Mouse (Mus musculus) 416B (cell line): Measurements from ENCODE around the gene Calm1.
"Not testable (repeated sequence)": the region's sequence is repeated elsewhere in the genome, so short reads cannot be mapped to it uniquely, and the experiment has no call there.

Experiments used
- DNase-seq: peaks from one replicate; pipeline ENCODE4 v3.0.0; 2011; ENCODE audit warnings: low read depth

The Calm1 gene

GRCm38 (mm10) chr12:100194181-100194580, 5.1 kb upstream of the Calm1 start:
- peak; percentile 67 for DNase-seq

- no peak for DNase-seq
Measured at GRCm38 (mm10) chr12:100196786-100197185, 2.4 kb upstream of the Calm1 start.

DNA sequence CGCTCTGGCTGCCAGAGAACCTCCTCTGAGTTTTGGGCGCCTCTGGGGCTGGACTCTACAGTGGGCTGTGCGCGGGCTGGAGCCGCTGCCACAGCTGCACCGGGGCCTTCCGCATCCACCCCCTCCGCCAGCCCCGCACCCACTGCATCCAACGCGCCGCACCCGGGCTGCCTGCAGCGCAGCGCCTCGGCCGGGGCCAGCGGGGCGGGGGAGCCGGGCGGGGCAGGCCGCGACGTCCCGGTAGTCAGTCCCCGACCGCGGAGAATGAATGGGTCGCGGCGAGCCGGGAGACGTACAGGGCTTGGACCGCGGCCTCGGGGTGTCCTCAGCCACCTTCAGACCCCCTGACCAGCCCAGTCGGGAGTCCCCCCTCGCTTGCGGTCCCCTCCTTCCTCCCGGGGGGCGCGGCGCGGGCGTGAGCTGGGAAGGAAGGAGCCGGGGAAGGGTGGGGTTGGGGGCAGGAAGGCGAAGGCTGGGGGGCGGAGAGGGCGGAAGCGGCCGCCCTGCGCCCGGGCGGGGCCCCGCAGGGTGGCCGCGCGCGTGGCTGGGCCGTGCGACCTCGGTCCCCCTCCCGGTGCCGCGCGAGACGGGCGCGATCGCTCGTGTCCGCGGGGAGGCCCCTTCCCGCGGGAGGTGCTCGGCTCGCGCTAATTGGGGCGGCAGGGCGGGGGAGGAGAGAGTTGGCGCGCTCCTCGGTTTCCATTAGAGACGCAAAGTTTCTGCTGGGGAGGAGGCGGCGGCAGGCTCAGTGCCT, 833 bp downstream of the Calm1 start:
- DNase-seq, result peak; percentile 57

DNA sequence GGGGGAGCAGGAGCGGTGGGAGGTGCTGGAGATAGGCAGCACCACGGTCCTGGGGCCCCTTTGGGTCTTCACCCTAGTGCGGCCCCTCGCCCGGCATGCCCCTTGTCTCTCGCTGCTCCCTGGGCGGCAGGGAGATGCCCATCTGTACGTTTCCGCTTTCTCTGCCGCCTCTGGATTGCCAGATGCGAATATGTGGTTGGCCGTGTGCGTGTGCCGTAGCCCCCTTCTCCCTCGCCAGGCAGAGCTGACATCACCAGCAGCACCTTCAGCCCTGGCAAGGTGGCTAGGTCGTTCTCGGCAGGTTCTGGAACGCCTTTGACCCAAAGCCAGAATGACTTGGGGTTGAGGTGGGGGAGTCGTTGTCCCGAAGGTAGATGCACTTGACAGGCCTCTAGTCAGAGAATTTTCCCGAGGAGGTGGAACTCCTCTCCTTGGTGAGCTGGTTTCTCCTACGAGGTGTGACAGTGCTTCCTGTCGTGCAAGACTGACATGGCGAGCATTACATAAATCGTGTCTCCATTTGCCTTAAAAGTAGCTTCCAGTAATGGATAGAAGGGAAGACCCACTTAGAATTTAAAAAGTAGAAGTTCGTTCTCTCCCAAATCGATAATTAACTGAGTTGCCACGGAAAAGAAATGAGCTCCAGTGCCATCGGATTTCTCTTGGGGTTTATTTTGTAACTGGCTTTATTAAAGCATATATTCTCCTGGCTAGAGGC, 1.6 kb downstream of the Calm1 start:
- peak; percentile 62 for DNase-seq

- peak; percentile 52 for DNase-seq
Measured at GRCm38 (mm10) chr12:100201363-100201711, 2.1 kb downstream of the Calm1 start.

- peak; percentile 98 for DNase-seq
Measured at GRCm38 (mm10) chr12:100201838-100202237, 2.6 kb downstream of the Calm1 start.

DNA sequence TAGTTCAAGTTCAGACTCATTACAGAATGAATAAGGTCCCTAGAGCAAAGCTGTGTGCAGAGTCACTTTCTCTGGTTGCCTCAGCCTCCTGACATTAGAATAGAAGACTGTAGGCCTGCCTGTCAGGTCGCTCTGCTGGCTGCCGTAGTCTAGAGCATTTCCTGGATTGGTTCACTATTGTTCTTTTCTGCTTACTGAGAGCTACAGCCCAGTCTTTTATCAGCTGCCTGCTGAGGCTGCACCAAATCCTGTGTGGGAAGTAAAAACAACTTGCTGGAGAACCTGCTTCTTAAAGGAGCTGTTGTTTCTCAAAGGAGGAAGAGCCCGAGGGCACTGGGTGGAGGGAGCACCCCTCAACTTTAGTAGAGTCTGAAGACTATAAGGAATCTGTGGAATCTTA, 4.5 kb downstream of the Calm1 start:
- DNase-seq, result no peak

GRCm38 (mm10) chr12:100205156-100205555, 5.9 kb downstream of the Calm1 start:
- no peak for DNase-seq

GRCm38 (mm10) chr12:100206521-100206920, 7.3 kb downstream of the Calm1 start:
- DNase-seq, result no peak

DNA sequence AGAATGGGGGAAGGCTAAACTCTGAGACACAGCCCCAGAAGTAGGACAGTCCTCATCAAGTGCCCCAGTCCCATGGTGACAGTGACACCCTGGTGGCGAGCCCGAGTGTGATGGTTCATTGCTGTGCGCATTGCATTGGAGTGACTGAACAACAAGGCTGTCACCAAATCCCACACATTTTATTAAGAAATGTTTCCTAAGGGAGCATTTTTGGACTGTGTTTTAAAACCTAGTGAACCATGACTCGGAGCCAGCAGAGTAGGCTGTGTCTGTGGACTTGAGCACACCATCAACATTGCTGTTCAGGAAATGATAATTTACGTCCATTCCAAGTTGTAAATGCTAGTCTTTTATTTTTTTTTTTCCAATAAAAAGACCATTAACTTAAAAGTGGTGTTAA, 7.7 kb downstream of the Calm1 start:
- no peak for DNase-seq

DNA sequence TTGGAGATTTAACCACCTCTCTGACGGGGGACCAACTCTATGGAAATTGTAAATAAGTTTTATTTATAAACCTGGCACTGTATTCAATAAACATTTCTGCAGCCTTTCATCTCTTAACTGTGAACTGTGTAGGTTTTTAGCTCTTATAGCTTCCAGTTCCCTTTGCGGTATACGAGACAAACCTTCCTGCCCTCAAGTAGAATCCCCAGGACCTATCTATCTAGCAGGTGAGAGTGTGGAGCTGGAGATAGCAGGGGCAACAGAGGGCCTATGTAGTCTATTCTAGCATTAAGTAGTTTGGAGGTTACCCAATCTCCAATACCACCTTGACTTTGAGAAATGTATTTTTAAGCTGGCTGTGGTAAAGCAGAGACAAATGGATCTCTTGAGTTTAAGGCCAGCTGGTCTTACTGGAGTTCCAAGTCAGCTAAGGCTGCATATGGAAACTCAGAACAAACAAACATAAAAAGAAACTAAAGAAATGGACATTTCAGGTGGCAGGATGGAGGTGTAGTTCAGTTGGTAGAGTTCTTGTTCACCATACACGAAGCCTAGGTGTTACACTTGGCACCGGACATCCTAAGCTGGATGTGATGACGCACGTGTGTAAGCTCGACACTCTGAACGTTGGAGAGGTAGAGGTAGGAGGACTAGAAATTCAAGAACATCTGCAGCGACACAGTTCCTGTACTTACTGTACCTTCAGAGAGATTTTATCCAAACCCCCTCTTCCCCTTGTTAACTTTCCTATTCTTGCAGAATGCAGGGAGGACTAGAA, 10.7 kb downstream of the Calm1 start:
- no peak for DNase-seq

- DNase-seq, result peak; percentile 88
Measured at GRCm38 (mm10) chr12:100210973-100211372, 11.7 kb downstream of the Calm1 start.

DNA sequence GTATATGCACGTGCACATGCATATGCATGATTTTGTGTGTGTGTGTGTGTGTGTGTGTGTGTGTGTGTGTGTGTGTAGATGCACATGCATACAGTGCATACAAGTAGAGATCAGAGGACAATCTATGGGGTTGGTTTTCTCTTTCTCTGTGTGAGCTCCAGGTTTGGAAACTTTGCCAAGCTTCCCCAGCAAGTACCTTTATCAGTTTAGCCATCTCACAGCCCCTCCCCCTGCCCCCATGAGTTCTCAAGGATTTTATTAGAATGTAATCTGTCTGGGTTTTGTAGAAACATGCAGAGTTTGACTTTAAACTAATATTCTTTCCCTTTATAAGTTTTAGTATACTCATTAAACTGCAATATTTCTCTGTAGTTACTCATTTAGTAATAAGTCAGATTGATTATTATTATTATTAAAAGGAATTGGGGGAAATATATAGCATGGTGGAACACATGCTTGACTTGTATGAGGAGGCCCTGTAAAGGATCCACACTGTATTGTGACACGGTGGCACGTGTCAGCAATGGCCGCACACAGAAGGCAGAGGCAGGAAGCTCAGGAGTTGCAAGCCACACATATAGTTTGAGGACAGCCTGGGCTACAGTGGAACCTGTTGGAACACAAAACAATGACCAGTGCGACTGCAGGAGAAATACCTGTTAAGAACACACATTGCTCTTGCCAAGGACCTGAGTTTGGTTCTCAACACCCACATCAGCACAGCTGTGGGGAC, 12.4 kb downstream of the Calm1 start:
- DNase-seq, result no peak

DNA sequence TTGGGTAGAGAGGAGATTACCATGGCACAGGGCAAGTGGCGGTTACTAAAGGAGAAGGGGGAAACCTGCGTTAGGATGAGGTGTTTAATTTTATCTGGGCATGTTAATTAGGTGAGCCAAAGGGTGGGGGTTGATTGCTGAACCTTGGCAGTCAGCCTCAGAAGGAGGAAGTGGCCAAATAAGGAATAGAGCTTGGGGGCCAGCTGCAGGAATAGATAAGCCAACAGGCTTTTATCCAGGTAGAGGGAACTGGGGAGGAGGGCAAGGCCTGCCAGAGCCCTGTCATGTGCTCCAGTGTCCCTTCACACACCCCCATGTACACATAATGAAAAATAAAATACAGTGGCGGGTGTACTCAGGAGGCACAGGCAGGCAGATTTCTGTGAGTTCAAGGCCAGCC, 13.2 kb downstream of the Calm1 start:
- DNase-seq, result peak; percentile 75

GRCm38 (mm10) chr12:100213162-100213561, 13.9 kb downstream of the Calm1 start:
- no peak for DNase-seq

DNA sequence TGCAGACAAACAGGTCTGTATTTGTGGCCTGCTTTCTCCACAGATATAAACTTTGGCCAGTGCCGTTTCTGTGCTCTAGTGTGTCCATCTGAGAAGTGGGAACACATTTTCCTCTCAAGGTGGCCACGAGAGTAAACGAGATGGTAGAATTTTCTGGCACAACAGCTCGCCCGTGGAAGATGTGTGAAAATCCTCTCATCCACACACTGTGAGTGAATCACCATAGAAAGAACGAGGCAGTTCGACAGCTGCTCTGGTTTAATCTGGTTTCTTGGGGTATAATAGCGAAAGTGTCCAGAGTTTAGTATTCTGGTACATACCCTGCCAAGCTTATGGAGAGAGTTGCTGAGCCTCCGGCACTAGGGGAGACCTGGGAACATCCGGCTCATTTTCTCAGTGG, 14.9 kb downstream of the Calm1 start:
- no peak for DNase-seq

- DNase-seq, result no peak
Measured at GRCm38 (mm10) chr12:100214738-100215137, 15.5 kb downstream of the Calm1 start.

- DNase-seq, result not testable (repeated sequence)
Measured at GRCm38 (mm10) chr12:100217087-100217486, 17.9 kb downstream of the Calm1 start.

DNA sequence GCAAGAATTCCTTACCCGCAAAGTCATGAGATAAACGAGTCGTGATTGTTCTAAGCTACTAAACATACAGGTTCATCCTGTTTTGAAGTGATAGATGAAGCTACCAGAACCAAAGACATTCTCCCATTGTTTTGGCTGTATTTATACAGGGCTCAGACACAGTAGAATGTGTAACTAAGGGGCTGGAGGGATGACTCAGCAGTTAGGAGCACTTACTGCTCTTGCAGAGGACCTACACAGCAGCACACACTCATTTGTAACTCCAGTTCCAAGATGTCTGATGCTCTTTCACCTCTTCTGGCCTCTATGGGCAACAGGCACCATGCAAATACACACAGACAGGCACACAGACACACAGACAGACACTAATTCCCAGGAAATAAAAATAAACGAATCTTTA, 20.8 kb downstream of the Calm1 start:
- peak; percentile 38 for DNase-seq

GRCm38 (mm10) chr12:100221608-100222321, 22.5 kb downstream of the Calm1 start:
- no peak for DNase-seq

GRCm38 (mm10) chr12:100222322-100222993, 23.2 kb downstream of the Calm1 start:
- DNase-seq, result no peak
